Mouse (Mus musculus) heart, embryonic 11.5 days (tissue): ENCODE measurements around the gene Stxbp3. TPM values are rescaled to one million over a fixed set of nuclear protein-coding genes. Genes with fewer than 3 reads are reported as not detected.

Experiments used
- ATAC-seq: fragments of 200-750 bp; cut with Nextera tagmentation; replicated peaks from 2 replicates; pipeline ENCODE4 v1.8.0; 2017; ENCODE audit warnings: moderate library complexity; ENCODE audit not compliant: insufficient number of reproducible peaks, low FRiP score, low TSS enrichment
- H3K27ac ChIP-seq: fragments of 300-500 bp; sonication (generic); 2 replicates; pipeline ENCODE4 v1.5.1; 2014; ENCODE audit warnings: mild to moderate bottlenecking, low read depth, low read length
- H3K27me3 ChIP-seq: fragments of 300-500 bp; sonication (generic); 2 replicates; pipeline ENCODE4 v1.6.1; 2014; ENCODE audit warnings: mild to moderate bottlenecking, low read length, mixed read lengths; ENCODE audit not compliant: control insufficient read depth, insufficient read depth
- H3K36me3 ChIP-seq: fragments of 300-500 bp; sonication (generic); 2 replicates; pipeline ENCODE4 v1.6.1; 2014; ENCODE audit warnings: mild to moderate bottlenecking, low read length, moderate library complexity, mixed read lengths; ENCODE audit not compliant: control insufficient read depth, insufficient read depth
- H3K4me1 ChIP-seq: fragments of 300-500 bp; sonication (generic); 2 replicates; pipeline ENCODE4 v1.6.1; 2014; ENCODE audit warnings: low read length; ENCODE audit not compliant: control insufficient read depth, insufficient read depth
- H3K4me2 ChIP-seq: fragments of 300-500 bp; sonication (generic); 2 replicates; pipeline ENCODE4 v1.6.1; 2014; ENCODE audit warnings: mild to moderate bottlenecking, moderate library complexity
- H3K4me3 ChIP-seq: fragments of 300-500 bp; sonication (generic); 2 replicates; pipeline ENCODE4 v1.5.1; 2014; ENCODE audit warnings: low read depth, low read length
- H3K9ac ChIP-seq: fragments of 300-500 bp; sonication (generic); 2 replicates; pipeline ENCODE4 v1.6.1; 2014; ENCODE audit warnings: mild to moderate bottlenecking, low read depth, low read length, moderate library complexity
- H3K9me3 ChIP-seq: fragments of 300-500 bp; sonication (generic); replicated peaks from 2 replicates; pipeline ENCODE4 v1.6.1; 2016; ENCODE audit warnings: low read length; ENCODE audit not compliant: control insufficient read depth
- WGBS: fragments of 180-500 bp; shearing (Covaris S2); extraction: QIAGEN DNeasy Blood & Tissue Kit; methylation state at CpG from one replicate; pipeline ENCODE4 v1.1.7; 2014; ENCODE audit not compliant: insufficient replicate concordance; 5-methylcytosine and 5-hydroxymethylcytosine counted together
- polyA plus RNA-seq: library from polyadenylated mRNA; unstranded; fragments of >200 nt; fragmentation: Nextera tagmentation; extraction: Ambion mirVana; gene quantifications from 2 replicates; pipeline ENCODE4 v1.2.1, GENCODE M21; 2014

The Stxbp3 gene
- polyA plus RNA-seq, 1 experiment from 2014 or later = 29.2 TPM

GRCm38 (mm10) chr3:108797723-108798122 lies 42.6 kb downstream of the Stxbp3 start:
- no peak overlapping the region for H3K4me3 ChIP-seq
- no peaks in the 10 kb centered on the region for H3K27me3 ChIP-seq
- WGBS = 89% methylated on average over 6 of the region's 6 CpGs
- no peak overlapping the region for H3K4me2 ChIP-seq
- H3K9me3 ChIP-seq = no peaks in the 10 kb centered on the region
- no peaks in the 10 kb centered on the region for H3K4me1 ChIP-seq
- H3K36me3 ChIP-seq = peaks cover 12% of the 10 kb centered on the region; the same call in 1 of the 2 replicates
- no peak overlapping the region for H3K9ac ChIP-seq
- no peak overlapping the region for H3K27ac ChIP-seq
- no peak for ATAC-seq

DNA sequence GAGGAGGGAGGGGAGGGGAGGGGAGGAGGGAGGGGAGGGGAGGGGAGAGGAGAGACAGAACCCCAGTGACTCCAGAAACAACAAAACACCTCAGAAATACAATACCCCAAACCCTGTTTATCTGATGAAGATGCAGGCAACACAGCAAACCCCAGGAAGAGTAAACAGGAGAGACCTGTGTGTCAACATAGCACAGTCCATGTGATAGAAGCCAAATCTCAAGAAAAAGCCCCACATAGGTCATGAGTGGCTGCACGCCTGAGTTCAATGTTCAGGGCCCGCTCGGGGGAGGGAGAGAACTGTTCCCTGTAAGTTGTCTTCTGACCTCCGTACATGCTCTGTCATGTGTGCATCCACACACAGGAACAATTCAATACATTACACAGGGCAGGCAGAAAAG lies 43.9 kb downstream of the Stxbp3 start:
- Histone ChIP-seq H3K27me3 (no peaks in the 10 kb centered on the region), H3K36me3 (peaks cover 7% of the 10 kb centered on the region; the same call in 1 of the 2 replicates), H3K9me3 (no peaks in the 10 kb centered on the region), H3K27ac (no peak overlapping the region), H3K4me1 (no peaks in the 10 kb centered on the region), H3K4me2 (no peak overlapping the region), H3K9ac (no peak overlapping the region), H3K4me3 (no peak overlapping the region)
- WGBS = 90% methylated on average over 4 of the region's 4 CpGs
- no peak for ATAC-seq

GRCm38 (mm10) chr3:108795554-108796299 lies 44.6 kb downstream of the Stxbp3 start:
- Histone ChIP-seq H3K9ac (no peak overlapping the region), H3K27ac (no peak overlapping the region), H3K4me3 (no peak overlapping the region), H3K36me3 (peaks cover 7% of the 10 kb centered on the region; the same call in 1 of the 2 replicates), H3K27me3 (no peaks in the 10 kb centered on the region), H3K4me2 (no peak overlapping the region), H3K9me3 (no peaks in the 10 kb centered on the region), H3K4me1 (no peaks in the 10 kb centered on the region)
- WGBS = 86% methylated on average over 7 of the region's 7 CpGs
- ATAC-seq = no peak

- no peak overlapping the region for H3K27ac ChIP-seq
- no peak overlapping the region for H3K9ac ChIP-seq
- no peaks in the 10 kb centered on the region for H3K4me1 ChIP-seq
- H3K4me2 ChIP-seq = no peak overlapping the region
- no peaks in the 10 kb centered on the region for H3K27me3 ChIP-seq
- H3K36me3 ChIP-seq = peaks cover 7% of the 10 kb centered on the region; the same call in 1 of the 2 replicates
- no peak overlapping the region for H3K4me3 ChIP-seq
- no peak for ATAC-seq
- no peaks in the 10 kb centered on the region for H3K9me3 ChIP-seq
- WGBS = 88% methylated on average over 9 of the region's 9 CpGs
Measured at GRCm38 (mm10) chr3:108794780-108795179, 45.5 kb downstream of the Stxbp3 start.

DNA sequence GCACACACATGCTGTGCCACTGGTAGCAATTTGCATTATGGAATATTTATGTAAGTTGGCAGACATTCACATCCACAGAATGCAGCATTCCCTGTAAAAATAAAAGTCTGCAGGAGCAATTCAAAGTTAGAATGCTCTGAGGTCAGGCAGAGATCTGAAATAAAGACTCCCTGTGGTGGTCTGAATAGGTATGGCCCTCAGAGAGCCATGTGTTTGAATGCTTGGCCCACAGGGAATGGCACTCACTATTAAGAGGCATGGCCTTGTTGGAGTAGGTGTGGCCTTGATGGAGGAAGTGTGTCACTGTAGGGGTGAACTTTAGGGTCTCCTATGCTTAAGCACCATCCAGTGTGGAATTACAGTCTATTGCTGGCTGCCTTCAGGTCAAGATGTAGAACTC lies 47.9 kb downstream of the Stxbp3 start:
- no peaks in the 10 kb centered on the region for H3K4me1 ChIP-seq
- H3K4me3 ChIP-seq = no peak overlapping the region
- H3K9ac ChIP-seq = no peak overlapping the region
- no peak overlapping the region for H3K4me2 ChIP-seq
- no peaks in the 10 kb centered on the region for H3K9me3 ChIP-seq
- H3K27ac ChIP-seq = no peak overlapping the region
- no peaks in the 10 kb centered on the region for H3K27me3 ChIP-seq
- no peak for ATAC-seq
- no peaks in the 10 kb centered on the region; the same call in 1 of the 2 replicates for H3K36me3 ChIP-seq

DNA sequence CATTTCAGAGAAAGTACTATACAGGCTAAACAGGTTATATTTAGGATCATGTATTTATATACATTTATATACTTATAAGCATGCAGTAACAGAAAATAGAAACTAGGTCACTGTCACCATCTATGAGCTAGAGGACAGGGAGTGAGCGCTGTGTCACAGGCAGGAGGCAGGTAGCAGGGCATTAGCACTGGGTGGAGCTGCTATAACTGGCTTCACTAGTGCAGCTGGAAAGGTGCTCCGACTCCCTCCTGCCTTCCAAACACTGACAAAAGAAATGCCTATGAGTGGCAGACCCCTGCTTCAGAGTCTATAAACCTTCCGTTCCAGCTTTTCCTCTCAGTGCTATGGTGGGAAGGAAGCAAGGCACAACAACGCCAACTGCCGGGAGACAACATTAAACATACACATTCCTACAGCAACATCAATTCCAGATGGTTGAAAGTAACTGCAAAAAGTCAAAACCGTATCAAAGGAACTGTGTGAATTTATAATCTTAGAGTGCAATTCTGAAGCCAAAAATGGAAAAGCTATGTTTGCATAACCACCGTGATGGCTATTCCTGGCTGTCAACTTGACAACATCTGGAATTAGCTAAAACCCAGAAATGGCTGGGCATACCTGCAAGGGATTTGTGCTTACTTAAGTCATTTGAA lies 49.1 kb downstream of the Stxbp3 start:
- no peaks in the 10 kb centered on the region for H3K4me1 ChIP-seq
- no peak overlapping the region for H3K4me2 ChIP-seq
- WGBS = 63% methylated on average over 7 of the region's 7 CpGs
- no peak overlapping the region for H3K27ac ChIP-seq
- H3K4me3 ChIP-seq = no peak overlapping the region
- no peak for ATAC-seq
- no peaks in the 10 kb centered on the region for H3K27me3 ChIP-seq
- no peaks in the 10 kb centered on the region for H3K9me3 ChIP-seq
- no peaks in the 10 kb centered on the region; the same call in 1 of the 2 replicates for H3K36me3 ChIP-seq
- H3K9ac ChIP-seq = no peak overlapping the region

GRCm38 (mm10) chr3:108790499-108790898 lies 49.8 kb downstream of the Stxbp3 start:
- no peak overlapping the region for H3K9ac ChIP-seq
- no peaks in the 10 kb centered on the region for H3K4me1 ChIP-seq
- H3K4me3 ChIP-seq = no peak overlapping the region
- H3K9me3 ChIP-seq = no peaks in the 10 kb centered on the region
- H3K36me3 ChIP-seq = no peaks in the 10 kb centered on the region; the same call in 1 of the 2 replicates
- ATAC-seq = no peak
- H3K27me3 ChIP-seq = no peaks in the 10 kb centered on the region
- H3K4me2 ChIP-seq = no peak overlapping the region
- WGBS = 79% methylated on average over 3 of the region's 3 CpGs
- H3K27ac ChIP-seq = no peak overlapping the region

- Histone ChIP-seq H3K36me3 (no peaks in the 10 kb centered on the region; the same call in 1 of the 2 replicates), H3K9ac (no peak overlapping the region), H3K4me3 (no peak overlapping the region), H3K4me1 (no peaks in the 10 kb centered on the region), H3K4me2 (no peak overlapping the region), H3K9me3 (no peaks in the 10 kb centered on the region), H3K27me3 (no peaks in the 10 kb centered on the region), H3K27ac (no peak overlapping the region)
- 84% methylated on average over 5 of the region's 5 CpGs for WGBS
- no peak for ATAC-seq
Measured at GRCm38 (mm10) chr3:108789299-108789698, 51.0 kb downstream of the Stxbp3 start.
